Mouse (Mus musculus) embryonic fibroblast, embryonic 13.5 days (primary cell): ENCODE results near the gene Manf.

Source experiments
- CTCF ChIP-seq: IDR thresholded peaks from 2 replicates; pipeline ENCODE4 v1.5.1; 2011; ENCODE audit warnings: mild to moderate bottlenecking, control low read depth, low read length, moderate library complexity, borderline replicate concordance; ENCODE audit not compliant: insufficient read depth
- POLR2A ChIP-seq: IDR thresholded peaks from 2 replicates; pipeline ENCODE4 v1.6.1; 2011; ENCODE audit warnings: low read depth, mild to moderate bottlenecking, control low read depth, low read length, moderate library complexity

DNA sequence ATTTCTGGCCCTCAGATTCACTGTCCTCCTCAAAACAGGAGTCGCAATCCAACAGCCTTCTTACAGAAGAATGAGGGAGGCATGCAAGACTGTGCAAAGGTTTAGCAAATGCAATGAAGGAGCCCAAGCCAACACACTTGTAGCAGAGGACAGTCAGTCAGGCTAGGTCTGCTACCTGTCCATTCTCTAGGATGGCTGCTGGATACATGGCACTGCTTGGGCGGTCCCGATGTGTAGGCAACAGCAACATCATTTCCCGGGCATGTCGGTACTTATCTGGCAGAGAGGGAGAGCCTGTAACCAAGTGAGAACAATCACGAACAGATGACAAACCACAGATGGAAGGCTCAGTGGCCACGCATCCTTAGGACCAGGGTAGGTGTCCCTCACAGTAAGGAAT lies 9.8 kb upstream of the Manf start:
- no peak for TF ChIP-seq POLR2A
- TF ChIP-seq CTCF: no peak
